ENCODE assay signal across 21 mouse cellular contexts in genomic region chr7:139916345-139916744, GRCm38 (mm10). TPM values are rescaled to one million over a fixed set of nuclear protein-coding genes. Genes with fewer than 3 reads are reported as not detected.
A peak's percentile ranks its signal among the peaks of the same experiment; 100 is the strongest.
DNase-seq lines count a peak whose midpoint lies in the region; ATAC-seq and TF ChIP-seq lines count a peak whose summit lies in the region.
"Had no signal": no experiment of that assay in that cellular context is flagged by ENCODE, and none has a peak within 500 bp of the region (broad histone marks: within the 10 kb centered on the region; RNA-seq: fewer than 3 reads in every experiment).

No protein-coding gene starts in this region.

- H3K9me3 ChIP-seq in hindbrain, embryonic 11.5 days (ENCODE audit: control insufficient read depth, low read length), result no peaks in the 10 kb centered on the region
- H3K9me3 ChIP-seq in hindbrain, embryonic 13.5 days, result no peaks in the 10 kb centered on the region
- no peaks in the 10 kb centered on the region for H3K9me3 ChIP-seq in lung, postnatal 0 days (ENCODE audit: low read length)

- ATAC-seq in hindbrain, embryonic 11.5 days (ENCODE audit: low FRiP score), result no peak
- no peak for ATAC-seq in hindbrain, embryonic 13.5 days (ENCODE audit: low FRiP score)
- ATAC-seq in lung, postnatal 0 days, result no peak
- ATAC-seq in megakaryocyte progenitor cell, adult 5-6 weeks (replicated peaks; ENCODE audit: poor library complexity), result 0 out of 2 replicates have a peak, but pooled peaks have one; percentile 23

- peak; percentile 31 for DNase-seq in hindbrain, embryonic 11.5 days (ENCODE audit: low spot score)
- DNase-seq in lung, postnatal 0 days (ENCODE audit: low spot score), result no peak
- no peak for DNase-seq in lung, postnatal 14 days
- DNase-seq in R1 (ENCODE audit: low read depth, low spot score), result peak; percentile 66
- no peak for DNase-seq in gastrocnemius, adult 8-10 months (ENCODE audit: low spot score in 2 of 2)
- DNase-seq: adrenal gland, postnatal 25 days; kidney, adult 11 months; kidney, postnatal 25 days; layer of hippocampus, postnatal 36 days; lung, adult 18-20 months; right cerebral cortex, postnatal 4 days; thymus, postnatal 14 days had no signal

- H3K4me1 ChIP-seq in hindbrain, embryonic 11.5 days (replicated peaks; ENCODE audit: control insufficient read depth, insufficient read depth, low read length), result no peaks in the 10 kb centered on the region
- peaks cover 19% of the 10 kb centered on the region for H3K4me1 ChIP-seq in hindbrain, embryonic 13.5 days (replicated peaks)
- H3K4me1 ChIP-seq in lung, postnatal 0 days (ENCODE audit: insufficient read depth, low read depth, low read length), result no peaks in the 10 kb centered on the region

- no peak overlapping the region for H3K4me2 ChIP-seq in hindbrain, embryonic 11.5 days (replicated peaks; ENCODE audit: low read depth, low read length)
- H3K4me2 ChIP-seq in hindbrain, embryonic 13.5 days, result no peak overlapping the region
- H3K4me2 ChIP-seq in lung, postnatal 0 days (replicated peaks; ENCODE audit: low read depth, low read length), result no peak overlapping the region

- H3K9ac ChIP-seq in hindbrain, embryonic 11.5 days (ENCODE audit: low read depth, low read length), result no peak overlapping the region
- no peak overlapping the region for H3K9ac ChIP-seq in hindbrain, embryonic 13.5 days
- no peak overlapping the region for H3K9ac ChIP-seq in lung, postnatal 0 days (replicated peaks; ENCODE audit: low read depth)

- peak; percentile 33 for TF ChIP-seq CTCF in lung, postnatal 0 days (IDR thresholded peaks at IDR 0.05)

- no peak overlapping the region for H3K27ac ChIP-seq in hindbrain, embryonic 11.5 days (ENCODE audit: low read depth, low read length)
- H3K27ac ChIP-seq in hindbrain, embryonic 13.5 days, result no peak overlapping the region
- H3K27ac ChIP-seq in lung, postnatal 0 days (ENCODE audit: low read length), result no peak overlapping the region

- H3K36me3 ChIP-seq in hindbrain, embryonic 11.5 days (ENCODE audit: control insufficient read depth, insufficient read depth, low read length), result no peaks in the 10 kb centered on the region
- H3K36me3 ChIP-seq in hindbrain, embryonic 13.5 days, result no peaks in the 10 kb centered on the region
- H3K36me3 ChIP-seq in lung, postnatal 0 days (ENCODE audit: insufficient read depth, low read length), result no peaks in the 10 kb centered on the region

- H3K27me3 ChIP-seq in hindbrain, embryonic 11.5 days (ENCODE audit: control insufficient read depth, insufficient read depth, low read length), result peaks cover 12% of the 10 kb centered on the region
- H3K27me3 ChIP-seq in hindbrain, embryonic 13.5 days, result peaks cover 75% of the 10 kb centered on the region
- 0 out of 2 replicates have a peak, but pooled peaks cover 3% of the 10 kb centered on the region for H3K27me3 ChIP-seq in lung, postnatal 0 days (replicated peaks; ENCODE audit: insufficient read depth, low read length)

- WGBS in hindbrain, embryonic 11.5 days, result 4% methylated on average over 1 of the region's 1 CpGs
- 4% methylated on average over 1 of the region's 1 CpGs for WGBS in hindbrain, embryonic 13.5 days
- 0% methylated on average over 1 of the region's 1 CpGs for WGBS in lung, postnatal 0 days

- H3K4me3 ChIP-seq in hindbrain, embryonic 11.5 days (ENCODE audit: low read depth, low read length), result no peak overlapping the region
- H3K4me3 ChIP-seq in hindbrain, embryonic 13.5 days, result no peak overlapping the region
- no peak overlapping the region for H3K4me3 ChIP-seq in lung, postnatal 0 days (ENCODE audit: low read depth, low read length)
- H3K4me3 ChIP-seq: erythroblast, embryonic 14.5 days; myocyte had no signal

- no peak for TF ChIP-seq EP300 in lung, postnatal 0 days (IDR thresholded peaks at IDR 0.05)

RNA-seq across cellular contexts. Expression of gene Kndc1, which starts 21.8 kb away (rescaled TPM):
- 1.2 and 1.4 TPM in 2 replicates for polyA plus RNA-seq in hindbrain, embryonic 11.5 days (2014; fragmentation: Nextera tagmentation; extraction: Ambion mirVana)
- polyA plus RNA-seq in hindbrain, embryonic 13.5 days (2015; fragmentation: Nextera tagmentation; extraction: Ambion mirVana), result 8.3 and 10.0 TPM in 2 replicates
- 0.97 and 0.98 TPM in 2 replicates for polyA plus RNA-seq in lung, postnatal 0 days (2015; fragmentation: Nextera tagmentation; extraction: Ambion mirVana)
- not detected in 2 replicates for total RNA-seq in megakaryocyte progenitor cell, adult 5-6 weeks (2015)
- total RNA-seq in megakaryocyte progenitor cell, adult 5-6 weeks (2017), result not detected in 2 replicates
- under 1 TPM in 1 of 4 experiments, not detected in 3; 0.07 TPM for total RNA-seq in gastrocnemius, adult 8-10 months (2022)
- total RNA-seq: heart, postnatal 25 days; megakaryocyte-erythroid progenitor cell, adult 5-6 weeks had no signal
- polyA plus RNA-seq: erythroblast, embryonic 14.5 days; limb, embryonic 11.5 days had no signal

RNA-seq across cellular contexts. Expression of gene Utf1, which starts 27.2 kb away (rescaled TPM):
- polyA plus RNA-seq in hindbrain, embryonic 11.5 days (2014; fragmentation: Nextera tagmentation; extraction: Ambion mirVana), result not detected in 2 replicates
- not detected in 2 replicates for polyA plus RNA-seq in hindbrain, embryonic 13.5 days (2015; fragmentation: Nextera tagmentation; extraction: Ambion mirVana)
- polyA plus RNA-seq in lung, postnatal 0 days (2015; fragmentation: Nextera tagmentation; extraction: Ambion mirVana), result not detected in 2 replicates
- total RNA-seq in megakaryocyte progenitor cell, adult 5-6 weeks (2015), result not detected in 2 replicates
- total RNA-seq in megakaryocyte progenitor cell, adult 5-6 weeks (2017), result not detected in 2 replicates
- total RNA-seq in gastrocnemius, adult 8-10 months (2022), result not detected
- total RNA-seq: adrenal gland, postnatal 25 days; heart, adult 8-10 months; heart, postnatal 25 days; layer of hippocampus, postnatal 36 days; megakaryocyte-erythroid progenitor cell, adult 5-6 weeks had no signal
- polyA plus RNA-seq: erythroblast, embryonic 14.5 days; limb, embryonic 11.5 days; myocyte; stomach, embryonic 14.5 days had no signal

Comparison
In these comparisons a context has a peak if more than half of its experiments do, and no peak if none do; other contexts are left out.
1. DNase-seq: peak in hindbrain, embryonic 11.5 days (single experiment) and R1 (single experiment); none in lung, postnatal 0 days (single experiment), lung, postnatal 14 days (single experiment) and gastrocnemius, adult 8-10 months (0 of 2).